8 mouse cellular contexts compared by ENCODE assay signal in the genomic region with DNA sequence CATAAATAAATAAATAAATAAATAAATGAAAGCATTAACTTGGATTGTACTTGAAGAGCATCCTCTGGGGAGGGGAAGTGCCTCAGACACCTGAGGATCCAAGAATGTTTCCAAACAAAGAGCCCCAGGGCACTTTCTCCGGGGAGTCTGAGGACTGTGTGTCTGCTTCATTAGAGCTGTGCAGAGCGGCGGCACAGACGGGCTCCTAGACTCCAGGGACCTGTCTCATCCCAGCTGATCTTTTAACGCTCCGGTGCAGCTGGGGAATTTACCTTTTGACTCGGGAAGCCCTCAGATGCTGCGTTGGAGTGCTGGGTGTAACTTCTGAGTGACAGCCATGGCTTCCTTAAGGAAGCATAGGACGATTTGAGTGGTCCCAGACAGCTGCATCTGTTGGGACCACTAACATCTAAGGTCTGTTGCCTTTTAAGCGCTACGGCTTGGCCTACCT. TPM values are rescaled to one million over a fixed set of nuclear protein-coding genes. Genes with fewer than 3 reads are reported as not detected.
A peak's percentile ranks its signal among the peaks of the same experiment; 100 is the strongest.
DNase-seq lines count a peak whose midpoint lies in the region; ATAC-seq and TF ChIP-seq lines count a peak whose summit lies in the region.

A gene (minus strand): TSS at position 401 of the 451 bp plus-strand sequence.

- H3K27me3 ChIP-seq in MEL (ENCODE audit: control insufficient read depth in 1 of 2, insufficient read depth in 2 of 2, low read length in 2 of 2) = no peaks in the 10 kb centered on the region
- H3K27me3 ChIP-seq in forebrain, embryonic 14.5 days (replicated peaks; ENCODE audit: control insufficient read depth, insufficient read depth, low read length) = no peaks in the 10 kb centered on the region
- no peaks in the 10 kb centered on the region for H3K27me3 ChIP-seq in kidney, embryonic 15.5 days
- no peaks in the 10 kb centered on the region for H3K27me3 ChIP-seq in liver, embryonic 16.5 days (ENCODE audit: control insufficient read depth, insufficient read depth, low read depth, low read length)

- peak; percentile 15; the same call in 1 of the 2 replicates for ATAC-seq in forebrain, embryonic 14.5 days
- ATAC-seq in kidney, embryonic 15.5 days (replicated peaks; ENCODE audit: low FRiP score) = peak; percentile 45
- no peak for ATAC-seq in liver, embryonic 16.5 days (ENCODE audit: low read depth)

- intact Hi-C loops in gastrocnemius, postnatal 14 days (cut with DNase I; ENCODE audit: low total_unique reads) = no loop called here

- peak within 1 kb of the TSS; percentile 80 to 96 for H3K4me3 ChIP-seq in MEL (ENCODE audit: control insufficient read depth in 1 of 2, insufficient read depth in 1 of 2, low read depth in 2 of 2, low read length in 2 of 2)
- peak within 1 kb of the TSS; percentile 86 for H3K4me3 ChIP-seq in forebrain, embryonic 14.5 days (ENCODE audit: low read depth, low read length)
- peak within 1 kb of the TSS; percentile 93 for H3K4me3 ChIP-seq in kidney, embryonic 15.5 days (replicated peaks)
- H3K4me3 ChIP-seq in liver, embryonic 16.5 days (ENCODE audit: low read depth, low read length) = peak within 1 kb of the TSS; percentile 89

- TF ChIP-seq RAD21 in MEL (IDR thresholded peaks at IDR 0.05; ENCODE audit: low read depth, low read length) = no peak

- H3K27ac ChIP-seq in MEL (ENCODE audit: control insufficient read depth, low read depth, low read length) = peak within 1 kb of the TSS; percentile 62
- H3K27ac ChIP-seq in forebrain, embryonic 14.5 days (ENCODE audit: low read depth, low read length) = peak within 1 kb of the TSS; percentile 58; the same call in 1 of the 2 replicates
- H3K27ac ChIP-seq in kidney, embryonic 15.5 days = peak within 1 kb of the TSS; percentile 97
- peak within 1 kb of the TSS; percentile 88 for H3K27ac ChIP-seq in liver, embryonic 16.5 days (ENCODE audit: low read length)

- no peaks in the 10 kb centered on the region for H3K9me3 ChIP-seq in MEL (replicated peaks; ENCODE audit: insufficient read depth, low read length)
- H3K9me3 ChIP-seq in forebrain, embryonic 14.5 days (replicated peaks; ENCODE audit: control insufficient read depth, low read length) = no peaks in the 10 kb centered on the region
- H3K9me3 ChIP-seq in kidney, embryonic 15.5 days (replicated peaks) = no peaks in the 10 kb centered on the region
- H3K9me3 ChIP-seq in liver, embryonic 16.5 days (replicated peaks; ENCODE audit: control insufficient read depth, low read length) = no peaks in the 10 kb centered on the region

- 24% methylated on average over 11 of the region's 11 CpGs for WGBS in forebrain, embryonic 14.5 days
- 16% methylated on average over 11 of the region's 11 CpGs for WGBS in kidney, embryonic 15.5 days
- 30% methylated on average over 11 of the region's 11 CpGs for WGBS in liver, embryonic 16.5 days (ENCODE audit: insufficient replicate concordance)

- no peak for TF ChIP-seq POLR2A in MEL (IDR thresholded peaks at IDR 0.05; ENCODE audit: control insufficient read depth in 1 of 2, insufficient read depth in 1 of 2, low read depth in 1 of 2, low read length in 2 of 2, poor library complexity in 1 of 2)

- TF ChIP-seq CTCF in MEL (IDR thresholded peaks at IDR 0.05 in 2 of 3, conservative IDR thresholded peaks at IDR 0.05 in 1 of 3; ENCODE audit: control insufficient read depth in 1 of 3, insufficient read depth in 1 of 3, low read depth in 2 of 3, low read length in 3 of 3, poor library complexity in 1 of 3, severe bottlenecking in 1 of 3) = no peak

- H3K79me2 ChIP-seq in MEL (ENCODE audit: control insufficient read depth, insufficient read depth, low read length, poor library complexity) = peaks cover 16% of the 10 kb centered on the region

- H3K4me1 ChIP-seq in MEL (ENCODE audit: control insufficient read depth in 1 of 2, insufficient read depth in 2 of 2, low read length in 2 of 2) = peaks cover 13 to 33% of the 10 kb centered on the region in 2 experiments
- peaks cover 11% of the 10 kb centered on the region for H3K4me1 ChIP-seq in forebrain, embryonic 14.5 days (ENCODE audit: control insufficient read depth, insufficient read depth, low read length)
- peaks cover 29% of the 10 kb centered on the region for H3K4me1 ChIP-seq in kidney, embryonic 15.5 days
- peaks cover 20% of the 10 kb centered on the region for H3K4me1 ChIP-seq in liver, embryonic 16.5 days (ENCODE audit: control insufficient read depth, low read depth, low read length)

- H3K4me2 ChIP-seq in forebrain, embryonic 14.5 days (ENCODE audit: low read length) = peak within 1 kb of the TSS; percentile 86
- peak within 1 kb of the TSS; percentile 85 for H3K4me2 ChIP-seq in kidney, embryonic 15.5 days
- peak within 1 kb of the TSS; percentile 85 for H3K4me2 ChIP-seq in liver, embryonic 16.5 days (ENCODE audit: low read depth, low read length)

- no peak for TF ChIP-seq EP300 in MEL (IDR thresholded peaks at IDR 0.05; ENCODE audit: low read depth in 1 of 2, low read length in 2 of 2)

- no peak for DNase-seq in gastrocnemius, postnatal 4 days (ENCODE audit: low spot score in 2 of 2)
- DNase-seq in gastrocnemius, adult 18-20 months (ENCODE audit: low spot score) = no peak
- DNase-seq in MEL (ENCODE audit: low read depth, low spot score) = no peak
- DNase-seq in forebrain, embryonic 14.5 days (ENCODE audit: low spot score) = no peak
- no peak for DNase-seq in thymus, postnatal 36 days
- no peak for DNase-seq in gastrocnemius, postnatal 14 days

- H3K9ac ChIP-seq in MEL (ENCODE audit: control insufficient read depth, low read depth, low read length, poor library complexity, severe bottlenecking) = peak within 1 kb of the TSS; percentile 86
- peak within 1 kb of the TSS; percentile 77 for H3K9ac ChIP-seq in forebrain, embryonic 14.5 days (ENCODE audit: low read length)
- peak within 1 kb of the TSS; percentile 93 for H3K9ac ChIP-seq in kidney, embryonic 15.5 days
- peak within 1 kb of the TSS; percentile 85 for H3K9ac ChIP-seq in liver, embryonic 16.5 days (ENCODE audit: low read depth, low read length)

- H3K36me3 ChIP-seq in MEL (ENCODE audit: control insufficient read depth in 1 of 2, insufficient read depth in 2 of 2, low read length in 2 of 2) = peaks cover 0 to 27% of the 10 kb centered on the region in 2 experiments; a peak in 2 of 4 replicates
- H3K36me3 ChIP-seq in forebrain, embryonic 14.5 days (ENCODE audit: control insufficient read depth, insufficient read depth, low read length) = peaks cover 34% of the 10 kb centered on the region
- H3K36me3 ChIP-seq in kidney, embryonic 15.5 days = peaks cover 37% of the 10 kb centered on the region
- peaks cover 4% of the 10 kb centered on the region for H3K36me3 ChIP-seq in liver, embryonic 16.5 days (ENCODE audit: control insufficient read depth, insufficient read depth)

TF ChIP-seq in MEL, 35 proteins besides CTCF, POLR2A, EP300 and RAD21:
- TF ChIP-seq UBTF (IDR thresholded peaks at IDR 0.05; ENCODE audit: borderline replicate concordance, insufficient read depth, low read depth, low read length) (no peak), CHD1 (IDR thresholded peaks at IDR 0.05; ENCODE audit: low read depth, low read length) (no peak), ZKSCAN1 (IDR thresholded peaks at IDR 0.05; ENCODE audit: low read depth, low read length) (no peak), NELFE (IDR thresholded peaks at IDR 0.05; ENCODE audit: low read depth, low read length) (no peak), MXI1 (IDR thresholded peaks at IDR 0.05; ENCODE audit: low read depth, low read length) (no peak), ETS1 (IDR thresholded peaks at IDR 0.05; ENCODE audit: low read depth, low read length) (no peak), JUND (IDR thresholded peaks at IDR 0.05; ENCODE audit: low read depth, low read length) (no peak), HCFC1 (IDR thresholded peaks at IDR 0.05; ENCODE audit: low read depth, low read length) (no peak), USF2 (IDR thresholded peaks at IDR 0.05; ENCODE audit: borderline replicate concordance in 1 of 2, insufficient read depth in 1 of 2, low read depth in 1 of 2, low read length in 2 of 2) (no peak), USF1 (IDR thresholded peaks at IDR 0.05; ENCODE audit: low read depth, low read length) (no peak), CHD2 (IDR thresholded peaks at IDR 0.05; ENCODE audit: low read length) (no peak), ZMIZ1 (IDR thresholded peaks at IDR 0.05; ENCODE audit: low read depth, low read length) (no peak)

RNA-seq across cellular contexts. Expression of the gene that starts here (rescaled TPM):
- total RNA-seq in gastrocnemius, postnatal 4 days (2021) = 10 to 100 TPM; 13.4 to 15.3 TPM
- total RNA-seq in gastrocnemius, adult 18-20 months (2021) = 1 to 10 TPM; 1.8 to 2.2 TPM
- total RNA-seq in MEL (2012; rRNA removed) = 48.0 and 71.9 TPM in 2 replicates
- polyA plus RNA-seq in MEL (2012; ENCODE audit: insufficient read depth in 1 of 2, insufficient read length in 2 of 2, low read depth in 1 of 2, low replicate concordance in 2 of 2, missing spikeins in 1 of 2) = 10 to 100 TPM; 57.3 to 77.2 TPM
- 47.9 and 52.6 TPM in 2 replicates for polyA plus RNA-seq in forebrain, embryonic 14.5 days (2014; fragmentation: Nextera tagmentation; extraction: Ambion mirVana)
- polyA plus RNA-seq in kidney, embryonic 15.5 days (2015; fragmentation: Nextera tagmentation; extraction: Ambion mirVana) = 31.0 and 37.8 TPM in 2 replicates
- 13.3 and 14.8 TPM in 2 replicates for polyA plus RNA-seq in liver, embryonic 16.5 days (2015; fragmentation: Nextera tagmentation; extraction: Ambion mirVana)
- 1 to 10 TPM; 4.1 to 4.6 TPM for total RNA-seq in gastrocnemius, postnatal 14 days (2021)
